Mouse (Mus musculus): ENCODE results near the gene Arrdc5.

GRCm38 (mm10) chr17:56300186-56300585, at the start of gene Arrdc5:
- no peak for TF ChIP-seq CTCF (IDR thresholded peaks at IDR 0.05; ENCODE audit: low read depth)
- TF ChIP-seq EP300 (IDR thresholded peaks at IDR 0.05; ENCODE audit: low read depth), result no peak
